Mouse (Mus musculus) heart, postnatal 25 days (tissue): ENCODE results near the gene Ifi27. TPM values are rescaled to one million over a fixed set of nuclear protein-coding genes. Genes with fewer than 3 reads are reported as not detected.
A peak's percentile ranks its signal among the peaks of the same experiment; 100 is the strongest.

Source experiments
- DNase-seq: peaks from one replicate; pipeline ENCODE4 v3.0.0; 2022; ENCODE audit warnings: low spot score
- intact Hi-C: fragments of 180-260 bp; cut with DNase I; formaldehyde crosslinking; loops from one replicate; pipeline ENCODE4 v1.15.1; 2025
- total RNA-seq, 2 experiments: library from RNA; stranded (reverse); gene quantifications; 2 replicates each; pipeline ENCODE4 v1.2.3; 2021

Ifi27 gene
- total RNA-seq, result 10 to 100 TPM; 56.3 to 68.1 TPM

- intact Hi-C loops, result no loop called here
- peak; percentile 82 for DNase-seq
Observed at GRCm38 (mm10) chr12:103433986-103434731, at the start of gene Ifi27. TSS of gene Ifi27 (plus strand) at chr12:103434211.

DNA sequence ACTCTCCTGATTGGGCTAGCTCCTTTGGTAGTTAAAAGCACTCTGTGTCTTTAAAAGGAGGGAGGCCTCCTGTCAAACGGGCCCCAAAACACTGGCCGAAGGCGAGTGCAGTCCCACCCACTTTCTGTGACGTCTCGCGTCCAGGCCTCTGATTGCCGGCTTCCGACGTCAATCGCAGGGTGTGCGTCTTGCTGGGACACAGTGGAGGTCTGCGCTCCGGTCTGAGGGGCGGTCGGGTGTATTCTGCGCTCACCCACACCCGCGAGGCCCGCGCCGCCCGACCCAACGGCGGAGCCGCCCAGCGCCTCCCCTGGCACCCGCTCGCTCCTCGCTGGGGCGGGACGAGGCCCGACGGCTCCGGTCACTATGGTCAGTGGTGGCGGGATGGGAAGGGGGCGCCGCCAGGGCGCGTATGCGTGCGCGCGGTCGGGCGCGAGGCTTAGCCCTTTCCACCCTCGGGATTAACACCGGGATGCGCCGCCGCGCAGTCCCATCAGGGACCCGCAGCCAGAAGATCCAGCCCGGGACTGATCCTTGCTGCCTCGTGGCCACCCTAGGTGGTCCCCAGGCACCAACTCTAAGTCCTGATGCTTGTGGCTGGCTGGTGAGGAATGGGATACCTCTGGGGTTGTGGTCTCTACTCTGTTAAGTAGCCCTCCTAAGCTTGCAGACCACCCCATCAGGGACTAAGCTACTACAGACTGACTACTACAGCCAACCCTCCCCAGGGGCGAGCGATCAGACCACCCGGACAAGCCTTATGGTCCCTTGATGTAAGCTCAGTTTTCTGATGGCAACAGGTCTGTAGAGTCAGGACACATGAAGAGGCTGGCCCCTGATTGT lies 45.3 kb upstream of the Ifi27 start, which contains the start of gene Otub2:
TSS of gene Otub2 (plus strand) at position 178 of the 843 bp plus-strand sequence.
- peak; percentile 96 for DNase-seq
- intact Hi-C loops, result loop anchor here (5.0 kb wide), 1 partner anchor 39 kb away; the partner anchor contains the start of gene Ddx24

GRCm38 (mm10) chr12:103389348-103389727 lies 44.7 kb upstream of the Ifi27 start:
- DNase-seq, result no peak
- intact Hi-C loops, result loop anchor here (5.0 kb wide), 1 partner anchor 38 kb away; the partner anchor contains the start of gene Ddx24

GRCm38 (mm10) chr12:103389982-103390381 lies 44.0 kb upstream of the Ifi27 start:
- intact Hi-C loops, result loop anchor here (5.0 kb wide), 1 partner anchor 37 kb away; the partner anchor contains the start of gene Ddx24
- no peak for DNase-seq

DNA sequence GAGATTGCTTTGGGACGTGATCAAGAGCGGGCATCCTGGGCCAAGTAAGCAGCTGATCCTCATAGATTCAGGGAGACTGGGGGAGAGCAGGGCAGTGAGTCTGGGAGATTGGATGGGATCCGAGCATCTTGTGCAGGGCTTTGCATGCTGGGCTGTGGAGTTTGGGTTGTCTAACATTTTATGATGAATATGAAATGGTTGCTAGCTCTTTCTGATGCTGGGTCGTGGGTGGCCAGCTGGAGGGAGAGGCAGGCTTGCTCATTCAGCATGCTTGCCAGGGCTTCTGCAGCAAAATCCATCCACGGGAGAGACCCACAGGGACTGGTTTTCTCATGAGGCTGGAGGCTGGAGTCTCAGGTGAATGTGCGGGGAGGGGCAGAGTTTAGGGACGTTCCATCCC lies 42.9 kb upstream of the Ifi27 start:
- no peak for DNase-seq
- intact Hi-C loops, result no loop called here

- DNase-seq, result no peak
- intact Hi-C loops, result no loop called here
Observed at GRCm38 (mm10) chr12:103393528-103393927, 40.5 kb upstream of the Ifi27 start.

- intact Hi-C loops, result no loop called here
- DNase-seq, result no peak
Observed at GRCm38 (mm10) chr12:103395486-103396275, 38.3 kb upstream of the Ifi27 start.

DNA sequence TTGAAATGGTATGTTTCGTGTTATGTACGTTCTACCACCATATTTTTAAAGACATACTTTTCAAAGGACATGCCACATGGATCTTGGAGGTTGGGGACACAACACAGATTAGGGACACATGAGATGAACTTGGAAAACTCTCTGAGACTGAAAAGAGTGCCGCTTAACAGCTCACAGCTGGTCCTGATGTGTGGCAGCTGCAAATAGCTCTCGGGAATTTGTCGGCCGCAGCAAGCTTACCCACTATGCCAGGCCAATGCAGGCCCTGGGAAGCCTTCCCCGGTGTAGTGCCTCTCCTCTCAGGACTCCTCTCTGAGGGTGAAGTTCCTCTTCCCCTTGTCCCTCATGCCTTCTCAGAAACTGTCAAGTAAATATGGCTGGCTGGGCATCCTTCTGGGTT lies 37.3 kb upstream of the Ifi27 start:
- intact Hi-C loops, result no loop called here
- DNase-seq, result no peak

GRCm38 (mm10) chr12:103404131-103404530 lies 29.9 kb upstream of the Ifi27 start:
- intact Hi-C loops, result no loop called here

GRCm38 (mm10) chr12:103407720-103408119 lies 26.3 kb upstream of the Ifi27 start, which contains the start of gene 9330161L09Rik:
TSS of gene 9330161L09Rik (minus strand) at chr12:103407820.
- intact Hi-C loops, result no loop called here
- DNase-seq, result no peak

More at GRCm38 (mm10) chr12:103404131-103404530, 29.9 kb upstream of the Ifi27 start:
- no peak for DNase-seq

DNA sequence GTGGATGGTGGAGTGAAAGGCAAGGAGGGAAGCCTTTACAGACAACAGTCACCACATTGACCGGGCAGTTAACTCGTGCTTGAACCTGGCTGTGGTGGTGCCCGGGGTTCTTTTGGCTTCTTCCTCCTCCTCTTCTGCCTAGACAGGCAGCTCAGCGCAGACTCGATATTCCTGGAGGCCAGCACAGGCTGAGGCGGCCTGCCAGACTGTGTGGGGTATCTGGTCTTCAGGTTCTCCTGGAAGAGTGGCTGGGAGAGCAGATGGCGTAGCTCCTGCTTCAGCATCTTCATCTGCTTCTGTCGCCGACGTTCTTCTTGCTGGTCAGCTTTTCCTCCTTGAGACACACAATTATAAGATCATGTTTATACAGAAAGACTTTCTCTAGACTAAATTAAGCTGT lies 25.9 kb upstream of the Ifi27 start:
- DNase-seq, result no peak
- intact Hi-C loops, result no loop called here

DNA sequence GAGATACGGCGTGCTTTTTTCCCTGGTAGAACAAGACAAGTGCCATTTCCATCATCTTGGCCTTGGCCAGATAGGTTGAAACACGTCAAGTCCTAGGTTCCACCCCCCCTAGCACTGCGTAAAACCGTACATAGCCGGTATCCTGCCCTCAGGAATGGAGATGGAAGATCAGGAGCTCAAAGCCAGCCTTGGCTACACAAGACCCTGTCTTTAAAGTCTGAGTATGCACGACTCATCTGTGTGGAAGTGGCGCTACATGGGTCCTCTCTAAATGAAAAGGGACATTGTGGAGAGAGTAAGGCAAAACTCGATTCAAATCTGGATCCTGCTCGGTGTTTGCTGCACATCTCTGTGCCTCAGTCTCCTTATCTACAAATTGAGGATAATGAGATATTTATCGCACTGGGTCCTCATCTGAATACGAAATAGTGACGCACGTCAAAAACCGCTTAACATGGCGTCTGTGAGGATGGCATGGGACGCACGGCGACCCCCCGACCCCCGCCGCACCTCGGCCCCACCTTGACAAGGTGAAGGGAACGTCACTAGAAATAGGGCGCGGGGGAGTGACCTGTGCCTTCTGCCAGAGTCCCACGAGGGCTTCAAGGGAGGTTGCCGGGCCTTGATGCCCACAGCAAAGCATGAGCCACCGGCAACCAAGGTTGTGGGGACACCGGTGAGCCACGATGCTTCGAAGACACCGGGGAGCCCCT lies 8.8 kb upstream of the Ifi27 start:
- intact Hi-C loops, result loop anchor here (5.0 kb wide), 1 partner anchor 38 kb away; the partner anchor contains the start of gene Otub2

DNA sequence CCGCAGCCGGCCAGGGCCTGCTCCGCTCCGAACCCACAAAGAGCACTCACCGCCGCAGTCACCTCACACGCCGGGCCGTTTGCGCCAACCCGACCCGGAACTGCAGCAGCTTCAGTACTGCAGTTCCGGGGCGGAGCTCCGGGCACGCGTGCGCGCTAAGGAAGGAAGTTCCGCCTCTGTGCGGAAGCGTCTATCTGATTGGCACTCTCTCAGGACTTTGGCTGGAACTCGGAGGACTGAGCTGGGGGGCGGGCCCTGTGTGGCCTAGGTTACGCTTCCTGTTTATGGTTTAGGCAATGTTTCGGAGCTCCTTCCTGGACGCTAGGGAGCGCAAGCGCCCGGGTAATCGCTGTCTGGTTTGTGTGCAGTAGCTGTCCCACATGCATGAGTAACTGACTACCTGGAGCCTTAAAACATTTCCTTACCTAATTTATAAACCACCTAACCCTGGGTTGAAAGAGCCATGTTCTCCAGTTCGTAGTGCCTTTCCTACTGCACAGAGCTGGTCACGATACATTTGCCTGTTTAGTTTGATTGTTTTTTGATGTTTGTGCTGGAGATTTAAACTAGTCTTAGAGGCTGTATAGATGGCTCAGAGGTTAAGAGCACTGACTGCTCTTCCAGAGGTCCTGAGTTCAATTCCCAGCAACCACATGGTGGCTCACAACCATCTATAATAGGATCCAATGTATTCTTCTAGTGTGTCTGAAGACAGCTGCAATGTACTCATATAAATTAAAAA lies 8.1 kb upstream of the Ifi27 start, which contains the start of gene Ddx24:
TSS of gene Ddx24 (minus strand) at position 102 of the 742 bp plus-strand sequence.
- DNase-seq, result peak; percentile 97
- intact Hi-C loops, result loop anchor here (1.0 to 5.0 kb wide), 2 partner anchors 39 to 67 kb away; partner anchors contain the start of gene Otub2

More for the DNA sequence above, 8.8 kb upstream of the Ifi27 start:
- DNase-seq, result no peak

DNA sequence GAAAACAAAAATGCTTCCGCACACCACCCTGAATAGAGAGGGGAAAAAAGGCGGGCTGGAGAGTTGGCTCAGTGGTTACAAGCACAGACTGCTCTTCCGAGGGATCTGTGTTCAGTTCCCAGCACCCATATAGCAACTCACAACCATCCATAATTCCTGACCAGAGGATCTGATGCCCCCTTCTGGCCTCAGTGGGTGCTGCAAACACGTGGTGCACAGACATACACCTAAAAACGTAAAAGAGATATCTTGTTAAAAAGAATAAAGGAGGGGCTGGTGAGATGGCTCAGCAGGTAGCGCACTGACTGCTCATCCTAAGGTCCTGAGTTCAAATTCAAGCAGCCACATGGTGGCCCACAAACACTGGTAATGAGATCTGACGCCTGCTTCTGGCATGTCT lies 7.3 kb upstream of the Ifi27 start:
- no peak for DNase-seq
- intact Hi-C loops, result loop anchor here (1.0 to 5.0 kb wide), 2 partner anchors 39 to 67 kb away; partner anchors contain the start of gene Otub2

DNA sequence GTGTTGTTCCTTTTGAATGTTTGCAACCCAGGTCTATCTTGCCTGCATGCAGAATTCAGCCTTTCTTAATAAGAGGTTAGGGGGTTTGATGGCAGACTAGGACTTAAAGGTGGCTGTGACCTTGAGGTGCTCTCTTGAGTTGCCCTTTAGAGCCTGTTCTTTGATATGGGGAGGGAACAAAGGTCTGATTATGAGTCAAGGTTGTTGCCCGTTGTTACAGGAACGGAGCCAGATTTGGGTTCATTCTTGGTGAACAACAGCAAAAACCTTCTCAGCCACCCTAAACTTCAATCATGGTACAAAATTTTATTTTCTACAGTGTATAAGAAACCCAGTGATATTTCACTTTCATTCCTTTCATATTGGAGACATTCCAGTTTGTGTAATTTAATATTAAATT lies 581 bp upstream of the Ifi27 start:
- no peak for DNase-seq
- intact Hi-C loops, result no loop called here

GRCm38 (mm10) chr12:103434861-103435260 lies 850 bp downstream of the Ifi27 start:
- intact Hi-C loops, result no loop called here

GRCm38 (mm10) chr12:103437601-103438000 lies 3.6 kb downstream of the Ifi27 start:
- intact Hi-C loops, result no loop called here
- no peak for DNase-seq

More at GRCm38 (mm10) chr12:103434861-103435260, 850 bp downstream of the Ifi27 start:
- no peak for DNase-seq

GRCm38 (mm10) chr12:103443524-103443923 lies 9.5 kb downstream of the Ifi27 start, which contains the start of gene Ifi27l2a:
TSS of gene Ifi27l2a (minus strand) at chr12:103443680.
- DNase-seq, result no peak
- intact Hi-C loops, result no loop called here
